Mouse (Mus musculus): ENCODE data around the gene Arl6ip4. TPM values are rescaled to one million over a fixed set of nuclear protein-coding genes. Genes with fewer than 3 reads are reported as not detected.

The Arl6ip4 gene
- polyA plus RNA-seq, 1 experiment from 2014 or later = 102 TPM

DNA sequence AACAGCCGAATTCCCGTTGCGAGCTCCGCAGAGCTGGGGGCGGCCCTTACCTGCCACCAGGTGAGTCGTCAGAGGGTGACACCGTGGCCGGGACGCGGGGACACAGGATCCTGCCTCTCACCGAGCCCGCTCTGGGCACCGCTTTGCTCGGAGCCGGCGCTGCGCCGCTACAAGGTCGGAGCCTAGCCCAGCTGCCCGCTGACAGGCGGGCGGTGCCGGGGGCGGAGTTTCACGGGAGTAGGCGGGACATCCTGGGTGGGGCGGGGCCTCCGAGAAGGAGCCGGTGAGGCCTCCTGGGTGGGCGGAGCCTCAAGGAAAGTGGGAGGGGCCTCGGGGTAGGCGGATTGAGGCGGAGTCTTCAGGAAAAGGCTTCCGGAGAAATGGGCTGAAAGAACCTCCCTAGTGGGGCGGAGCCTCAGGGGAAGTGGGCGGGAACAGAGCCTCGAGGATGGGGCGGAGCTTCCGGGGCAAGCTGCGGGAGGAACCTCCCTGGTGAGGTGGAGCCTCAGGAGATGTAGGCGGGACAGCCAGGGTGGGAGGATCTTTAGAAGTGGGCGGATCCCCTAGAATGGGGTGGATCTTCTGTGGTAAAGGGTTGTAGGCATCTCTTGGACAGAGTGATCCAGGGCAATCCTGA lies 20.2 kb upstream of the Arl6ip4 start, which contains the start of gene Abcb9:
Gene Abcb9 (minus strand): TSS at position 203 of the 637 bp plus-strand sequence.
- no peaks in the 10 kb centered on the region for H3K27me3 ChIP-seq (replicated peaks)
- peak; percentile 57 for ATAC-seq (ENCODE audit: insufficient read depth, low FRiP score, low read depth)
- no peaks in the 10 kb centered on the region for H3K9me3 ChIP-seq
- no peak within 1 kb of the TSS for H3K27ac ChIP-seq
- peaks cover 21% of the 10 kb centered on the region for H3K4me1 ChIP-seq
- peak within 1 kb of the TSS; percentile 97 for H3K4me2 ChIP-seq
- peak within 1 kb of the TSS; percentile 44; the same call in 1 of the 2 replicates for H3K9ac ChIP-seq
- peak within 1 kb of the TSS; percentile 55 for H3K4me3 ChIP-seq (replicated peaks)
- WGBS = 1% methylated on average over 42 of the region's 42 CpGs
- H3K36me3 ChIP-seq = no peaks in the 10 kb centered on the region

- no peak overlapping the region for H3K27ac ChIP-seq
- no peak for ATAC-seq (ENCODE audit: insufficient read depth, low FRiP score, low read depth)
- H3K4me1 ChIP-seq = peaks cover 13% of the 10 kb centered on the region
- H3K4me2 ChIP-seq = no peak overlapping the region
- no peak overlapping the region for H3K9ac ChIP-seq
- no peak overlapping the region for H3K4me3 ChIP-seq (replicated peaks)
- H3K27me3 ChIP-seq (replicated peaks) = no peaks in the 10 kb centered on the region
- H3K36me3 ChIP-seq = no peaks in the 10 kb centered on the region
- WGBS = 74% methylated on average over 2 of the region's 2 CpGs
- no peaks in the 10 kb centered on the region for H3K9me3 ChIP-seq
Observed at GRCm38 (mm10) chr5:124098923-124099322, 17.0 kb upstream of the Arl6ip4 start.

- Histone ChIP-seq H3K27ac (no peak overlapping the region), H3K4me3 (replicated peaks) (no peak overlapping the region), H3K9me3 (no peaks in the 10 kb centered on the region), H3K36me3 (no peaks in the 10 kb centered on the region), H3K9ac (no peak overlapping the region), H3K4me2 (no peak overlapping the region), H3K4me1 (peaks cover 7% of the 10 kb centered on the region), H3K27me3 (replicated peaks) (no peaks in the 10 kb centered on the region)
- WGBS = 82% methylated on average over 11 of the region's 11 CpGs
- ATAC-seq (ENCODE audit: insufficient read depth, low FRiP score, low read depth) = no peak
Observed at GRCm38 (mm10) chr5:124100128-124101044, 15.5 kb upstream of the Arl6ip4 start.

DNA sequence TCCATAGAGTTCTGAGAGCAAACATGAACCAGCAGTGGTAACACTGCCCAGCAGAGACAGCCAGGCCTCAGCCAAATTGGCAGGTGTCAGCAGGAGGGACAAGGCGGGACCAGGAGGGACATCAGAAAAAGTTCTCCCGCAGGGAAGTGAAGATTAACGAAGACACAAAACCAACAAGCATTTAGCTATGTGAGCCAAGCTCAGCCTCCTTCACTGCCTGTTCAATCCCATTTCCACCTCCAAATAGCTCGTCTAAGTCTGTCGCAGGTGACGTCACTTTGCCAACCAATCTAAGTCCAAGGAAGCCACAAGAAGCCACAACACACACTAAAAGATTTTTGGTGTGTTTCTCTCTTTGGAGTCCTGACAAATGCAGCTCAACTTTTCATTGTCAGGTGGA lies 13.6 kb upstream of the Arl6ip4 start:
- Histone ChIP-seq H3K9ac (no peak overlapping the region), H3K27me3 (replicated peaks) (no peaks in the 10 kb centered on the region), H3K9me3 (no peaks in the 10 kb centered on the region), H3K27ac (no peak overlapping the region), H3K4me2 (no peak overlapping the region), H3K36me3 (no peaks in the 10 kb centered on the region), H3K4me1 (no peaks in the 10 kb centered on the region), H3K4me3 (replicated peaks) (no peak overlapping the region)
- ATAC-seq (ENCODE audit: insufficient read depth, low FRiP score, low read depth) = no peak
- WGBS = 81% methylated on average over 6 of the region's 6 CpGs

DNA sequence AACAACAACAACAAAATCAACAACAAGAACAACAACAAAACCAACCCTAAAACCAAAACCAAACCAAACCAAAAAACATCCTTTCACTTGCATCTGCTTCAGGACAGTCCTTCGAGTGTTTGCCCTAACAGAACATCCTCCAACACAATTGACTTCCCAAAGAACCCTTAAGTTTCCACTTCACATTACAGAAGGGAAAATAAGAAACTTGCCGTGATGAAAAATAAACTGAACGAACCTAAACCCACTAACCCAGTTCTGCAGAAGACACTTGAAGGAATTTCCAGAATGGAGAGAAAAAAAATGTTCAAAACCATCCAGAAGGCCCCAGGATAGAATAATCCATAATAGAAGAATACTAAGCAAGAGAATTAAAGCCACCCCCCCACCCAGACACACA lies 12.9 kb upstream of the Arl6ip4 start:
- H3K36me3 ChIP-seq = no peaks in the 10 kb centered on the region
- no peak overlapping the region for H3K4me3 ChIP-seq (replicated peaks)
- no peak for ATAC-seq (ENCODE audit: insufficient read depth, low FRiP score, low read depth)
- no peaks in the 10 kb centered on the region for H3K27me3 ChIP-seq (replicated peaks)
- no peak overlapping the region for H3K27ac ChIP-seq
- H3K4me1 ChIP-seq = no peaks in the 10 kb centered on the region
- no peaks in the 10 kb centered on the region for H3K9me3 ChIP-seq
- WGBS = 83% methylated on average over 3 of the region's 3 CpGs
- no peak overlapping the region for H3K9ac ChIP-seq
- no peak overlapping the region for H3K4me2 ChIP-seq

DNA sequence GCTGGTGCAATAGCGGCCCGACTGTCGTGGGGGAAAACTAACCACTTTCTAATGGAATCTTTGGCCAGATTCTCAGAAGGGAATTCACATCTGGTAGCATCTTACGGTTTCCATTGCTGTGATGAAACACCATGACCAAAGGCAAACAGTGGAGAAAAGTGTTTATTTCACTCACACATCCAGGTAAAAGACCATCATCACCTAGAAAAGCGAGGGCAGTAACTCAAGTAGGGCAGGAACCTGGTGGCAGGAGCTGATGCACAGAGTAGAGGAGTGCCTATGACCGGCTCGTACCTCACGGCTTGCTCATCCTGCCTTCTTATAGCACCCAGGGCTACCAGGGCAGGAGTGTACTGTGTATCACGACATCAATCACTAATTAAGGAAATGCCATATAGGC lies 12.3 kb upstream of the Arl6ip4 start:
- H3K4me1 ChIP-seq = no peaks in the 10 kb centered on the region
- H3K9me3 ChIP-seq = no peaks in the 10 kb centered on the region
- no peak overlapping the region for H3K9ac ChIP-seq
- no peak overlapping the region for H3K4me2 ChIP-seq
- H3K36me3 ChIP-seq = no peaks in the 10 kb centered on the region
- no peaks in the 10 kb centered on the region for H3K27me3 ChIP-seq (replicated peaks)
- H3K4me3 ChIP-seq (replicated peaks) = no peak overlapping the region
- ATAC-seq (ENCODE audit: insufficient read depth, low FRiP score, low read depth) = no peak
- H3K27ac ChIP-seq = no peak overlapping the region
- 94% methylated on average over 9 of the region's 9 CpGs for WGBS

DNA sequence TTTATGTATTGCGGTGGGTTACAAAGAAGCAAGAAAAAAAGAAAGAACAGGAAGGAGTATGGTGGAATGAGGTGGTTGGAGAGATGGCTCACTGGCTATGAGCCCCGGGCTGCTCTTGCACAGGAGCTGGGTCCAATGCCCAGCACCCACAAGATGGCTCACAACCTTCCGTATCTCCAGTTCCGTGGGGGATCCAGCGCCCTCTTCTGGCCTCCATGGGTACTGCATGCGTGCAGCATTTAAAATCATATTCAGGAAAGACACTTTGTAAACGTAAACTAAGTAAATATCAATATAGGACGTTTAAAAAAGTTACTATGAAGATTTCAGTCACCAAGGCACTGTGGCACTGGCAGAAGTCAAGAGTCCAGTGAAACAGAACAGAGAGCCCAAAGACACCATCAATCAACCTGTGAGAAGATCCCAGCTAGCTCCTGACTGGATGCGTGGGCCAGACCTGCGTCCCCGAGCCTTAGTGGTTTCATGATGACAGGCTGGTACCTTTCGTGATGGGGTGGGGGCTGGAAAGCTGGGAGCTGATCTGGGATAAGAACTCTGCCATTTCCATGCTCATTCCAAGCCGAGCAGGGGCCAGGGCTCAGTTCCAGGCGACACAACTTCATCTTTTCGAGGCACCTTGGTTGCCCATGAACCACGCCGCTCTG lies 4.7 kb upstream of the Arl6ip4 start:
- Histone ChIP-seq H3K9me3 (no peaks in the 10 kb centered on the region), H3K4me2 (peak overlapping the region; percentile 93), H3K9ac (peak overlapping the region; percentile 38), H3K36me3 (no peaks in the 10 kb centered on the region), H3K4me3 (replicated peaks) (peak overlapping the region; percentile 97), H3K27ac (peak overlapping the region; percentile 93; the same call in 1 of the 2 replicates), H3K27me3 (replicated peaks) (no peaks in the 10 kb centered on the region), H3K4me1 (peaks cover 24% of the 10 kb centered on the region)
- ATAC-seq (ENCODE audit: insufficient read depth, low FRiP score, low read depth) = no peak
- 22% methylated on average over 17 of the region's 17 CpGs for WGBS

GRCm38 (mm10) chr5:124111742-124112497 lies 4.0 kb upstream of the Arl6ip4 start, which contains the start of gene Ogfod2:
Gene Ogfod2, plus strand, starts transcription at chr5:124112297.
- Histone ChIP-seq H3K36me3 (no peaks in the 10 kb centered on the region), H3K4me3 (replicated peaks) (peak within 1 kb of the TSS; percentile 97), H3K4me2 (peak within 1 kb of the TSS; percentile 93), H3K27ac (peak within 1 kb of the TSS; percentile 93), H3K9me3 (no peaks in the 10 kb centered on the region), H3K4me1 (peaks cover 29% of the 10 kb centered on the region), H3K27me3 (replicated peaks) (no peaks in the 10 kb centered on the region), H3K9ac (peak within 1 kb of the TSS; percentile 69)
- peak; percentile 98 for ATAC-seq (ENCODE audit: insufficient read depth, low FRiP score, low read depth)
- WGBS = under 1% methylated on average over 66 of the region's 66 CpGs

GRCm38 (mm10) chr5:124112531-124112930 lies 3.4 kb upstream of the Arl6ip4 start:
- Histone ChIP-seq H3K27ac (peak overlapping the region; percentile 93), H3K4me2 (peak overlapping the region; percentile 93), H3K9ac (peak overlapping the region; percentile 69), H3K9me3 (no peaks in the 10 kb centered on the region), H3K27me3 (replicated peaks) (no peaks in the 10 kb centered on the region), H3K4me1 (peaks cover 35% of the 10 kb centered on the region), H3K4me3 (replicated peaks) (peak overlapping the region; percentile 97), H3K36me3 (0 out of 2 replicates have a peak, but pooled peaks cover 5% of the 10 kb centered on the region)
- WGBS = 1% methylated on average over 18 of the region's 18 CpGs
- ATAC-seq (ENCODE audit: insufficient read depth, low FRiP score, low read depth) = peak; percentile 2; the same call in 1 of the 2 replicates

DNA sequence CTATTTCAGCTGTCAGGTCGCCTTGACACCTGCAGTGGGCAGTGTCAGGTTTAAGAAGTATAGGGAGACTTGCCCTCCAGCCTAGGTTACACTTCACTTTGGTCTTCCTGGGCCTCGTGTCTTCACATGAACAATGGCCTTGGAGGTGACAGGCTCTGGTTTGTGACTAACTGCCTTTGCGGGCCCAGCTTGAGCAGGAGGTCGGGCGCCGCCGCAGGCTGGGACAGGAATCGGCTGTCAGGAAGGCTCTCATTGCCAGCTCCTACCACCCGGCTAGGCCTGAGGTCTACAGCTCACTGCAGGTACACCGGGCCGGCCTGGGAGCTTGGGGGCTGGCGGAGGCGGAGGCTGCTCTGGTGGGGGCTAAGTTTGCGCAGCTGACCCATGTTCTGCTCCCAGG lies 2.9 kb upstream of the Arl6ip4 start:
- WGBS = 16% methylated on average over 14 of the region's 14 CpGs
- Histone ChIP-seq H3K4me3 (replicated peaks) (peak overlapping the region; percentile 97), H3K36me3 (0 out of 2 replicates have a peak, but pooled peaks cover 10% of the 10 kb centered on the region), H3K27ac (peak overlapping the region; percentile 93), H3K9me3 (no peaks in the 10 kb centered on the region), H3K4me2 (peak overlapping the region; percentile 93), H3K4me1 (peaks cover 35% of the 10 kb centered on the region), H3K27me3 (replicated peaks) (no peaks in the 10 kb centered on the region), H3K9ac (peak overlapping the region; percentile 69)
- ATAC-seq (ENCODE audit: insufficient read depth, low FRiP score, low read depth) = no peak
